Mouse (Mus musculus) ovary, postnatal 36 days (tissue): ENCODE measurements around the gene Vmn1r63.
"Not testable (repeated sequence)": the region's sequence is repeated elsewhere in the genome, so short reads cannot be mapped to it uniquely, and the experiment has no call there.

Source experiments
- DNase-seq: peaks from one replicate; pipeline ENCODE4 v3.0.0; 2022; ENCODE audit warnings: low spot score, mixed read lengths

Vmn1r63 gene

DNA sequence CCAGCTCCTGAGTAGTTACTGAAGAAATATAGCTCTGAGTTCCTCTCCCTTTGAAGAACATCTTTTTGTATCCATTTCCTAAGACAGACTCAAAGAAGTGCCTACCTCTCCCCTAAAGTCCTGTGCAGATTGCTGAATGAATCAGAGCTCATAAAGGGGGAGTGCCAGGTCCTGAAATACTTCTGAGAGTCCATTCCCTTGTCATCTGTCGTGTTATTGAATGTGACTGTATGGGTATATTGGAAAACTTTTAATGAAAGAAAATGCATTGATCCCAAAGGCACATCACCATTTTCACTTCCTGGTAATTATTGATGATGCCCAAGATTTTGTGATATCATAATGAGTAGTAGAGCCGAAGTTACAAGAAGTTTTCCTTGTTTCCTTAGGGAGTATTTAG lies at the start of gene Vmn1r63:
Gene Vmn1r63, minus strand, starts transcription at position 101 of the 400 bp plus-strand sequence.
- not testable (repeated sequence) for DNase-seq
